Mouse (Mus musculus) heart, adult 2 months (tissue): Measurements from ENCODE around the gene Smo.

ENCODE experiments used
- CTCF ChIP-seq: fragments of 200-600 bp; IDR thresholded peaks from 2 replicates; pipeline ENCODE4 v1.8.1; 2022; ENCODE audit warnings: antibody characterized with exemption, mild to moderate bottlenecking, moderate library complexity
- EP300 ChIP-seq: fragments of 200-500 bp; IDR thresholded peaks from 2 replicates; pipeline ENCODE4 v1.6.1; 2011; ENCODE audit warnings: low read depth, low read length, control low read depth; ENCODE audit not compliant: insufficient read depth
- POLR2A ChIP-seq: fragments of 200-500 bp; IDR thresholded peaks from 2 replicates; pipeline ENCODE4 v1.6.1; 2011; ENCODE audit warnings: mild to moderate bottlenecking, low read depth, low read length, control low read depth; ENCODE audit not compliant: insufficient read depth

DNA sequence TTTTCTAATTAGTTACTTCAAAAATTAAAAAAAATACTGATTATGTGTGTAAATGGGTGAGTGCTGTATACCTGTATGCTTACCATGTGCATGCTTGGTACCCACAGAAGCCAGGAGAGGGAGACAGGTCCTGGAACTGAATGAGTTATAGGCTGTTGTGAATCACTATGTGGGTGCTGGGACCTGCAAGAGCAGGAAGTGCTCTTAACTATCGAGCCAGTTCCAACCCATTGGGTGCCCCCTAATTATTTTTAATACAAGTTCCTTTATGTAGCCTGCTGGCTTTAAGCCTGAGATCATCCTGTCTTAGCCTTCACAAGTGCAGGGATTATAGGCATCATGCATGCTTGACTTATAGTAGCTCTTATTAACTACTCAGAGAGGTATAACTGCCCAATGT is 38.9 kb downstream of the Smo start:
- TF ChIP-seq POLR2A, result no peak
- no peak for TF ChIP-seq CTCF
- TF ChIP-seq EP300, result no peak
